Mouse (Mus musculus) limb, embryonic 14.5 days (tissue): Measurements from ENCODE around the gene Atp5h. TPM values are rescaled to one million over a fixed set of nuclear protein-coding genes. Genes with fewer than 3 reads are reported as not detected.

Source experiments
- ATAC-seq: fragments of 200-750 bp; cut with Nextera tagmentation; 2 replicates; pipeline ENCODE4 v1.8.0; 2017; ENCODE audit warnings: low read depth, moderate number of reproducible peaks, moderate TSS enrichment; ENCODE audit not compliant: low FRiP score
- DNase-seq: peaks from one replicate; pipeline ENCODE4 v3.0.0-alpha.2; 2015; ENCODE audit warnings: low spot score
- H3K27ac ChIP-seq: fragments of 300-500 bp; sonication (generic); replicated peaks from 2 replicates; pipeline ENCODE4 v1.5.1; 2014; ENCODE audit warnings: low read depth, mild to moderate bottlenecking, low read length, moderate library complexity, mixed read lengths
- H3K27me3 ChIP-seq: fragments of 300-500 bp; sonication (generic); 2 replicates; pipeline ENCODE4 v1.6.1; 2014; ENCODE audit warnings: low read length, mixed read lengths; ENCODE audit not compliant: control insufficient read depth, insufficient read depth
- H3K36me3 ChIP-seq: fragments of 300-500 bp; sonication (generic); 2 replicates; pipeline ENCODE4 v1.6.1; 2014; ENCODE audit warnings: mild to moderate bottlenecking, low read length, moderate library complexity, mixed read lengths; ENCODE audit not compliant: control insufficient read depth, insufficient read depth
- H3K4me1 ChIP-seq: fragments of 300-500 bp; sonication (generic); 2 replicates; pipeline ENCODE4 v1.6.1; 2014; ENCODE audit warnings: antibody characterized with exemption, low read length, mixed read lengths; ENCODE audit not compliant: control insufficient read depth, insufficient read depth
- H3K4me2 ChIP-seq: fragments of 300-500 bp; sonication (generic); replicated peaks from 2 replicates; pipeline ENCODE4 v1.6.1; 2014; ENCODE audit warnings: low read depth, mild to moderate bottlenecking, low read length, moderate library complexity; ENCODE audit not compliant: severe bottlenecking
- H3K4me3 ChIP-seq: fragments of 300-500 bp; sonication (generic); replicated peaks from 2 replicates; pipeline ENCODE4 v1.5.1; 2014; ENCODE audit warnings: low read length
- H3K9ac ChIP-seq: fragments of 300-500 bp; sonication (generic); 2 replicates; pipeline ENCODE4 v1.6.1; 2014; ENCODE audit warnings: mild to moderate bottlenecking, low read depth, low read length, moderate library complexity; ENCODE audit not compliant: severe bottlenecking
- H3K9me3 ChIP-seq: fragments of 300-500 bp; sonication (generic); 2 replicates; pipeline ENCODE4 v1.6.1; 2016; ENCODE audit warnings: low read length; ENCODE audit not compliant: control insufficient read depth
- POLR2A ChIP-seq: fragments of 200-500 bp; IDR thresholded peaks from 2 replicates; pipeline ENCODE4 v1.8.0; 2012; ENCODE audit warnings: inconsistent platforms, mild to moderate bottlenecking, moderate library complexity, borderline replicate concordance; ENCODE audit not compliant: insufficient read depth, insufficient read length; ENCODE audit errors: extremely low read depth
- WGBS: fragments of 180-500 bp; shearing (Covaris S2); extraction: QIAGEN DNeasy Blood & Tissue Kit; methylation state at CpG from one replicate; pipeline ENCODE4 v1.1.7; 2014; 5-methylcytosine and 5-hydroxymethylcytosine counted together
- polyA plus RNA-seq, 2 experiments: library from polyadenylated mRNA; depleted of rRNA in 1 of 2; stranded (reverse) in 1 of 2; unstranded in 1 of 2; fragments of >200 nt; fragmentation: Nextera tagmentation in 1 of 2; extraction: Ambion mirVana in 1 of 2; gene quantifications; 2 replicates each; pipeline versions ENCODE4 v1.2.1 to v1.2.3; 2012 to 2014

The Atp5h gene
- polyA plus RNA-seq (2012; rRNA removed) (294 and 427 TPM in 2 replicates), polyA plus RNA-seq (2014; fragmentation: Nextera tagmentation; extraction: Ambion mirVana) (870 and 933 TPM in 2 replicates)

GRCm38 (mm10) chr11:115419531-115420237 lies at the start of gene Atp5h, which contains the start of gene Kctd2:
Atp5h (minus strand) TSS chr11:115419962.
Kctd2 (plus strand) TSS chr11:115420128.
- H3K27me3 ChIP-seq = no peaks in the 10 kb centered on the region
- peaks cover 41% of the 10 kb centered on the region for H3K36me3 ChIP-seq
- peak within 1 kb of the TSS; percentile 84 for H3K27ac ChIP-seq
- 3% methylated on average over 37 of the region's 56 CpGs for WGBS
- peak within 1 kb of the TSS; percentile 94 for H3K9ac ChIP-seq
- DNase-seq = peak; percentile 98
- peak within 1 kb of the TSS; percentile 65 for H3K4me3 ChIP-seq
- peak; percentile 99 for ATAC-seq
- H3K4me2 ChIP-seq = peak within 1 kb of the TSS; percentile 94
- TF ChIP-seq POLR2A = peak; percentile 49
- no peaks in the 10 kb centered on the region for H3K9me3 ChIP-seq
- peaks cover 16% of the 10 kb centered on the region for H3K4me1 ChIP-seq

DNA sequence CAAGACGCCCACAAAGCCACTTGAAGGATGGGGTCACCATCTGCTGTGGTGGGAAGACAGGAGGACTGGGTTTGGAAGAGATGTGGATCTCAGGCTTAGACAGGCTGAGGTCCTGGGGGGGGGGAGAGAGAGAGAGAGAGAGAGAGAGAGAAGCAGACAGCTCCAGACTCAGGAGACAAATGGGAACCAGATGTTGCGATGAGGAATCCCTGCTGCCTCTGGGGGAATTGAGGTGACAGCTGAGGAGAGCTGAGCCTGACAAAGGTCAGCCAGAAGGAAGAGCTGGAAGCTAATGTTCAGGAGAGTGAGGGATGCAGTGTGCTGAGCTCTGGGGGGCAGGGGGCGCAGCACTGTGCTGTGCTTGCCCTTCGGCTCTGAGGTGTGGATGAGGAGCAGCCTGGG lies 47.5 kb upstream of the Atp5h start:
- Histone ChIP-seq H3K9ac (no peak overlapping the region), H3K36me3 (no peaks in the 10 kb centered on the region), H3K4me1 (no peaks in the 10 kb centered on the region), H3K4me3 (no peak overlapping the region), H3K27ac (no peak overlapping the region), H3K4me2 (no peak overlapping the region), H3K27me3 (no peaks in the 10 kb centered on the region), H3K9me3 (no peaks in the 10 kb centered on the region)
- ATAC-seq = peak; percentile 70
- DNase-seq = peak; percentile 64
- no peak for TF ChIP-seq POLR2A
- 5% methylated on average over 4 of the region's 4 CpGs for WGBS

DNA sequence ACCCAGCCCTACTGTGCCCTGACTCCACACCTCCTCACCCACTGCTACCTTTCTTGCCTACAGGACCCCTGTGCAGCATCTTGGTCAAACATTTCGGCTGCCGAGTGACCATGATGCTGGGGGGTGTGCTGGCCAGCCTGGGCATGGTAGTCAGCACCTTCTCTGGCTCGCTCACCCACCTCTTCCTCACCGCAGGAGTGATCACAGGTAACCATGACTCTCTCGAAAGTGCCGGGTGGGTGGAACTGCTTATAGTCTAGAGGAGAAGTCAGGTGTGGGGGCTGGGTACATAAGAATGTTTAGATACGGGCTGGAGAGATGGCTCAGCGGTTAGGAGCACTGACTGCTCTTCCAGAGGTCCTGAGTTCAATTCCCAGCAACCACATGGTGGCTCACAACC lies 45.1 kb upstream of the Atp5h start:
- no peak overlapping the region for H3K4me3 ChIP-seq
- H3K27me3 ChIP-seq = no peaks in the 10 kb centered on the region
- 87% methylated on average over 8 of the region's 8 CpGs for WGBS
- H3K9ac ChIP-seq = no peak overlapping the region
- H3K4me1 ChIP-seq = no peaks in the 10 kb centered on the region
- no peaks in the 10 kb centered on the region for H3K36me3 ChIP-seq
- ATAC-seq (no peak), DNase-seq (no peak)
- H3K27ac ChIP-seq = no peak overlapping the region
- TF ChIP-seq POLR2A = no peak
- no peak overlapping the region for H3K4me2 ChIP-seq
- H3K9me3 ChIP-seq = no peaks in the 10 kb centered on the region

GRCm38 (mm10) chr11:115463397-115463796 lies 43.6 kb upstream of the Atp5h start:
- Histone ChIP-seq H3K4me3 (no peak overlapping the region), H3K9ac (no peak overlapping the region), H3K9me3 (no peaks in the 10 kb centered on the region), H3K27me3 (no peaks in the 10 kb centered on the region), H3K4me2 (no peak overlapping the region), H3K27ac (no peak overlapping the region), H3K4me1 (no peaks in the 10 kb centered on the region), H3K36me3 (no peaks in the 10 kb centered on the region)
- DNase-seq = no peak
- 51% methylated on average over 11 of the region's 11 CpGs for WGBS
- ATAC-seq = no peak
- TF ChIP-seq POLR2A = no peak

GRCm38 (mm10) chr11:115462243-115462891 lies 42.6 kb upstream of the Atp5h start, which contains the start of gene Slc16a5:
Slc16a5 (plus strand) TSS chr11:115462474.
- no peak for DNase-seq
- Histone ChIP-seq H3K9me3 (no peaks in the 10 kb centered on the region), H3K27ac (no peak within 1 kb of the TSS), H3K36me3 (no peaks in the 10 kb centered on the region), H3K27me3 (no peaks in the 10 kb centered on the region), H3K4me1 (no peaks in the 10 kb centered on the region), H3K4me2 (no peak within 1 kb of the TSS), H3K9ac (no peak within 1 kb of the TSS), H3K4me3 (no peak within 1 kb of the TSS)
- TF ChIP-seq POLR2A = no peak
- no peak for ATAC-seq
- WGBS = 67% methylated on average over 16 of the region's 16 CpGs
